Mouse (Mus musculus) left cerebral cortex, adult 2 months (tissue): ENCODE measurements around the gene Snx33. TPM values are rescaled to one million over a fixed set of nuclear protein-coding genes. Genes with fewer than 3 reads are reported as not detected.
A peak's percentile ranks its signal among the peaks of the same experiment; 100 is the strongest.

Experiments
- DNase-seq, 2 experiments: peaks; one replicate each; pipeline ENCODE4 v3.0.0; 2021 to 2022; ENCODE audit warnings: low spot score in 2 of 2, mixed read lengths in 1 of 2; ENCODE audit errors: extremely low spot score in 1 of 2
- H3K27ac ChIP-seq: fragments of 200-600 bp; 2 replicates; pipeline ENCODE4 v1.8.1; 2022
- H3K4me3 ChIP-seq: fragments of 200-600 bp; 2 replicates; pipeline ENCODE4 v1.8.1; 2022
- CTCF ChIP-seq: fragments of 200-600 bp; IDR thresholded peaks from 2 replicates; pipeline ENCODE4 v1.8.1; 2022; ENCODE audit warnings: antibody characterized with exemption, mild to moderate bottlenecking, moderate library complexity
- intact Hi-C: fragments of 180-260 bp; cut with DNase I; formaldehyde crosslinking; loops from one replicate; pipeline ENCODE4 v1.15.1; 2025
- total RNA-seq, 2 experiments: library from RNA; stranded (reverse); gene quantifications; 2 replicates each; pipeline ENCODE4 v1.2.3; 2021

The Snx33 gene
- total RNA-seq, 2 experiments from 2014 or later = 5.8 to 7.3 TPM

- intact Hi-C loops = no loop called here
- no peak overlapping the region for H3K4me3 ChIP-seq
Measured at GRCm38 (mm10) chr9:56900571-56900970, 27.6 kb downstream of the Snx33 start.

GRCm38 (mm10) chr9:56900060-56900459, 28.1 kb downstream of the Snx33 start:
- intact Hi-C loops = no loop called here

More at GRCm38 (mm10) chr9:56900571-56900970, 27.6 kb downstream of the Snx33 start:
- TF ChIP-seq CTCF = no peak
- DNase-seq = no peak
- peak overlapping the region; percentile 57; the same call in 1 of the 2 replicates for H3K27ac ChIP-seq

GRCm38 (mm10) chr9:56899409-56899808, 28.8 kb downstream of the Snx33 start:
- TF ChIP-seq CTCF = no peak
- Histone ChIP-seq H3K4me3 (no peak overlapping the region), H3K27ac (no peak overlapping the region)
- intact Hi-C loops = loop anchor here (10.0 kb wide), 2 partner anchors 325 to 535 kb away; no protein-coding TSS in a partner anchor
- no peak for DNase-seq

More at GRCm38 (mm10) chr9:56900060-56900459, 28.1 kb downstream of the Snx33 start:
- Histone ChIP-seq H3K4me3 (no peak overlapping the region), H3K27ac (no peak overlapping the region)
- no peak; the same call in 1 of the 2 replicates for TF ChIP-seq CTCF
- DNase-seq = no peak

GRCm38 (mm10) chr9:56896779-56897178, 31.4 kb downstream of the Snx33 start:
- Histone ChIP-seq H3K4me3 (no peak overlapping the region), H3K27ac (no peak overlapping the region)
- no peak for TF ChIP-seq CTCF
- intact Hi-C loops = loop anchor here (10.0 kb wide), 2 partner anchors 328 to 538 kb away; no protein-coding TSS in a partner anchor
- no peak for DNase-seq

GRCm38 (mm10) chr9:56894006-56894405, 34.2 kb downstream of the Snx33 start:
- DNase-seq = peak in 1 of 2 experiments; percentile 12
- intact Hi-C loops = loop anchor here (10.0 kb wide), 2 partner anchors 331 to 541 kb away; no protein-coding TSS in a partner anchor
- TF ChIP-seq CTCF = peak; percentile 12
- Histone ChIP-seq H3K4me3 (no peak overlapping the region), H3K27ac (no peak overlapping the region)

GRCm38 (mm10) chr9:56893313-56893712, 34.9 kb downstream of the Snx33 start:
- Histone ChIP-seq H3K4me3 (no peak overlapping the region), H3K27ac (no peak overlapping the region)
- no peak for TF ChIP-seq CTCF
- intact Hi-C loops = loop anchor here (10.0 kb wide), 2 partner anchors 331 to 541 kb away; no protein-coding TSS in a partner anchor
- no peak for DNase-seq

- DNase-seq = no peak
- Histone ChIP-seq H3K27ac (no peak overlapping the region), H3K4me3 (no peak overlapping the region)
- TF ChIP-seq CTCF = no peak
- intact Hi-C loops = loop anchor here (10.0 kb wide), 2 partner anchors 333 to 543 kb away; no protein-coding TSS in a partner anchor
Measured at GRCm38 (mm10) chr9:56892111-56892510, 36.1 kb downstream of the Snx33 start.

GRCm38 (mm10) chr9:56891517-56892011, 36.6 kb downstream of the Snx33 start:
- peak; percentile 63 to 67 for DNase-seq
- peak; percentile 85 for TF ChIP-seq CTCF
- Histone ChIP-seq H3K27ac (no peak overlapping the region), H3K4me3 (peak overlapping the region; percentile 20; the same call in 1 of the 2 replicates)
- intact Hi-C loops = loop anchor here (1.0 to 10.0 kb wide), 4 partner anchors 37 to 543 kb away; partner anchors contain the start of genes Man2c1 and Snx33

GRCm38 (mm10) chr9:56890522-56891250, 37.5 kb downstream of the Snx33 start:
- no peak overlapping the region for H3K4me3 ChIP-seq
- intact Hi-C loops = loop anchor here (1.0 to 10.0 kb wide), 4 partner anchors 38 to 544 kb away; partner anchors contain the start of genes Man2c1 and Snx33
- H3K27ac ChIP-seq = no peak overlapping the region
- TF ChIP-seq CTCF = peak; percentile 26
- DNase-seq = no peak

GRCm38 (mm10) chr9:56889817-56890216, 38.4 kb downstream of the Snx33 start:
- TF ChIP-seq CTCF = peak; percentile 92
- Histone ChIP-seq H3K4me3 (peak overlapping the region; percentile 19; the same call in 1 of the 2 replicates), H3K27ac (no peak overlapping the region)
- intact Hi-C loops = loop anchor here (1.0 to 10.0 kb wide), 4 partner anchors 47 to 545 kb away; partner anchors contain the start of gene Man2c1
- DNase-seq = peak; percentile 74 to 75

- DNase-seq = no peak
- no peak overlapping the region for H3K27ac ChIP-seq
- no peak overlapping the region for H3K4me3 ChIP-seq
- no peak for TF ChIP-seq CTCF
- intact Hi-C loops = no loop called here
Measured at GRCm38 (mm10) chr9:56887581-56887980, 40.6 kb downstream of the Snx33 start.

- no peak overlapping the region for H3K4me3 ChIP-seq
- intact Hi-C loops = no loop called here
- H3K27ac ChIP-seq = no peak overlapping the region
- TF ChIP-seq CTCF = no peak
- no peak for DNase-seq
Measured at GRCm38 (mm10) chr9:56886601-56887000, 41.6 kb downstream of the Snx33 start.
